Mouse (Mus musculus) spleen, adult 18-20 months (tissue): ENCODE results near the gene Rhob.

Source experiments
- DNase-seq, 2 experiments: peaks; one replicate each; pipeline ENCODE4 v3.0.0; 2022; ENCODE audit warnings: mixed read lengths in 2 of 2

Rhob gene

GRCm38 (mm10) chr12:8499871-8500596, at the start of gene Rhob:
Gene Rhob, minus strand, starts transcription at chr12:8500009.
- DNase-seq, result peak; percentile 86 to 89

- DNase-seq, result peak; percentile 14 to 37
Measured at GRCm38 (mm10) chr12:8547357-8547756, 47.5 kb upstream of the Rhob start.

- DNase-seq, result no peak
Measured at GRCm38 (mm10) chr12:8546801-8547200, 47.0 kb upstream of the Rhob start.

GRCm38 (mm10) chr12:8545066-8545610, 45.3 kb upstream of the Rhob start:
- DNase-seq, result no peak

- no peak for DNase-seq
Measured at GRCm38 (mm10) chr12:8542371-8542770, 42.6 kb upstream of the Rhob start.

GRCm38 (mm10) chr12:8539471-8539870, 39.7 kb upstream of the Rhob start:
- DNase-seq, result no peak

GRCm38 (mm10) chr12:8537291-8537690, 37.5 kb upstream of the Rhob start:
- no peak for DNase-seq

- no peak for DNase-seq
Measured at GRCm38 (mm10) chr12:8536221-8536965, 36.6 kb upstream of the Rhob start.

- no peak for DNase-seq
Measured at GRCm38 (mm10) chr12:8535596-8535995, 35.8 kb upstream of the Rhob start.

GRCm38 (mm10) chr12:8534915-8535314, 35.1 kb upstream of the Rhob start:
- no peak for DNase-seq

GRCm38 (mm10) chr12:8527770-8528169, 28.0 kb upstream of the Rhob start:
- DNase-seq, result no peak

GRCm38 (mm10) chr12:8527175-8527574, 27.4 kb upstream of the Rhob start:
- DNase-seq, result no peak

- no peak for DNase-seq
Measured at GRCm38 (mm10) chr12:8524062-8524461, 24.3 kb upstream of the Rhob start.

GRCm38 (mm10) chr12:8522711-8523110, 22.9 kb upstream of the Rhob start:
- DNase-seq, result no peak

- peak; percentile 24 to 27 for DNase-seq
Measured at GRCm38 (mm10) chr12:8521375-8522047, 21.7 kb upstream of the Rhob start.

GRCm38 (mm10) chr12:8519431-8520160, 19.8 kb upstream of the Rhob start:
- DNase-seq, result peak in 1 of 2 experiments; percentile 9

- DNase-seq, result no peak
Measured at GRCm38 (mm10) chr12:8511037-8511882, 11.5 kb upstream of the Rhob start.

GRCm38 (mm10) chr12:8510317-8510988, 10.6 kb upstream of the Rhob start:
- DNase-seq, result no peak

GRCm38 (mm10) chr12:8509693-8510092, 9.9 kb upstream of the Rhob start:
- DNase-seq, result no peak

- no peak for DNase-seq
Measured at GRCm38 (mm10) chr12:8506954-8507707, 7.3 kb upstream of the Rhob start.
